8 mouse cellular contexts compared by ENCODE assay signal in genomic region chrX:60178744-60179458, GRCm38 (mm10). TPM values are rescaled to one million over a fixed set of nuclear protein-coding genes. Genes with fewer than 3 reads are reported as not detected.
DNase-seq lines count a peak whose midpoint lies in the region; ATAC-seq lines count a peak whose summit lies in the region.

Mcf2 (minus strand) TSS chrX:60179089.

- H3K4me1 ChIP-seq in hindbrain, embryonic 12.5 days, result no peaks in the 10 kb centered on the region; the same call in 1 of the 2 replicates
- H3K4me1 ChIP-seq in midbrain, embryonic 12.5 days, result peaks cover 3% of the 10 kb centered on the region; the same call in 1 of the 2 replicates

- 21% methylated on average over 28 of the region's 28 CpGs for WGBS in hindbrain, embryonic 12.5 days
- whole genome bisulfite sequencing in midbrain, embryonic 12.5 days, result 19% methylated on average over 28 of the region's 28 CpGs

- H3K27me3 ChIP-seq in hindbrain, embryonic 12.5 days, result peaks cover 16% of the 10 kb centered on the region
- peaks cover 6% of the 10 kb centered on the region for H3K27me3 ChIP-seq in midbrain, embryonic 12.5 days

- ATAC-seq in hindbrain, embryonic 12.5 days (ENCODE audit: low FRiP score), result peak; percentile 78
- ATAC-seq in midbrain, embryonic 12.5 days (ENCODE audit: low FRiP score, low read depth), result peak; percentile 84

- H3K4me2 ChIP-seq in hindbrain, embryonic 12.5 days (replicated peaks), result peak within 1 kb of the TSS; percentile 79
- H3K4me2 ChIP-seq in midbrain, embryonic 12.5 days (replicated peaks), result peak within 1 kb of the TSS; percentile 74

- no peaks in the 10 kb centered on the region for H3K36me3 ChIP-seq in hindbrain, embryonic 12.5 days
- no peaks in the 10 kb centered on the region for H3K36me3 ChIP-seq in midbrain, embryonic 12.5 days

- H3K9ac ChIP-seq in hindbrain, embryonic 12.5 days, result peak within 1 kb of the TSS; percentile 49; the same call in 1 of the 2 replicates
- peak within 1 kb of the TSS; percentile 41 for H3K9ac ChIP-seq in midbrain, embryonic 12.5 days (replicated peaks)

- DNase-seq in adrenal gland, adult 2 months, result peak; percentile 2
- DNase-seq in adrenal gland, adult 8-10 months, result no peak
- peak; percentile 1 for DNase-seq in right cerebral cortex, postnatal 4 days
- no peak for DNase-seq in right cerebral cortex, postnatal 14 days
- no peak for DNase-seq in spleen, postnatal 10 days (ENCODE audit: low spot score in 2 of 2)
- no peak for DNase-seq in cerebellum, adult 11-12 months

- H3K27ac ChIP-seq in hindbrain, embryonic 12.5 days, result no peak within 1 kb of the TSS
- H3K27ac ChIP-seq in midbrain, embryonic 12.5 days (replicated peaks), result no peak within 1 kb of the TSS

- no peaks in the 10 kb centered on the region for H3K9me3 ChIP-seq in hindbrain, embryonic 12.5 days (replicated peaks)
- no peaks in the 10 kb centered on the region for H3K9me3 ChIP-seq in midbrain, embryonic 12.5 days

- peak within 1 kb of the TSS; percentile 39 for H3K4me3 ChIP-seq in hindbrain, embryonic 12.5 days
- peak within 1 kb of the TSS; percentile 42 for H3K4me3 ChIP-seq in midbrain, embryonic 12.5 days

RNA-seq across cellular contexts. Expression of gene Mcf2, which starts in this region (rescaled TPM):
- not detected for total RNA-seq in adrenal gland, adult 2 months (2021)
- not detected in 2 replicates for polyA plus RNA-seq in adrenal gland, adult 2 months (2012; rRNA removed)
- total RNA-seq in adrenal gland, adult 8-10 months (2022), result under 1 TPM in 2 of 4 experiments, not detected in 2; 0.12 to 0.13 TPM
- 0.37 and 0.61 TPM in 2 replicates for polyA plus RNA-seq in hindbrain, embryonic 12.5 days (2016; fragmentation: Nextera tagmentation; extraction: Ambion mirVana)
- polyA plus RNA-seq in midbrain, embryonic 12.5 days (2016; fragmentation: Nextera tagmentation; extraction: Ambion mirVana), result 0.48 and 0.60 TPM in 2 replicates

Comparison
In these comparisons a context has a peak if more than half of its experiments do, and no peak if none do; other contexts are left out.
1. Peak in DNase-seq in adrenal gland, adult 2 months; RNA of the gene not detected or under 1 TPM.
2. Peak in ATAC-seq, H3K4me3 ChIP-seq, H3K9ac ChIP-seq and H3K4me2 ChIP-seq in hindbrain, embryonic 12.5 days; RNA of the gene not detected or under 1 TPM.
3. Peak in ATAC-seq, H3K4me3 ChIP-seq, H3K9ac ChIP-seq and H3K4me2 ChIP-seq in midbrain, embryonic 12.5 days; RNA of the gene not detected or under 1 TPM.